Mouse (Mus musculus) 416B (cell line): Measurements from ENCODE around the gene H2-M10.4.
"Not testable (repeated sequence)": the region's sequence is repeated elsewhere in the genome, so short reads cannot be mapped to it uniquely, and the experiment has no call there.

Source experiments
- DNase-seq: peaks from one replicate; pipeline ENCODE4 v3.0.0; 2011; ENCODE audit warnings: low read depth

Gene H2-M10.4

GRCm38 (mm10) chr17:36462234-36462633 lies at the start of gene H2-M10.4:
TSS of gene H2-M10.4 (minus strand) at chr17:36462334.
- DNase-seq: no peak

DNA sequence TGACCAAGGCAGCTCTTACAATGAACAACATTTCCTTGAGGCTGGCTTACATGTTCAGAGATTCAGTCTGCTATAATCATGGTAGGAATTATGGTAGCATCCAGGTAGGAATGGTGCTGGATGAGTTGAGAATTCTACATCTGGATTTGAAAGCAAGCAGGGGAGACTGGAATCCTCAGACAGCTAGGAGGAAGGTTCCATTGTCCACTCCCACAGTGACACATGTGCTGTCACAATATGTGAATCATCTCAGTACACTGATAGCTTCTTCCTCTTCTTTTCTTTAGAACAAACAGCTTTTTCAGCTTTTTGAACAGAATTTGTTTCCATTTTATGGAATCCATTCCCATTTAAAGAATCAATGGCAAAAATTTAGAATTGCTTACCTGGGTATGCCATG lies 41.8 kb upstream of the H2-M10.4 start:
- peak; percentile 16 for DNase-seq

DNA sequence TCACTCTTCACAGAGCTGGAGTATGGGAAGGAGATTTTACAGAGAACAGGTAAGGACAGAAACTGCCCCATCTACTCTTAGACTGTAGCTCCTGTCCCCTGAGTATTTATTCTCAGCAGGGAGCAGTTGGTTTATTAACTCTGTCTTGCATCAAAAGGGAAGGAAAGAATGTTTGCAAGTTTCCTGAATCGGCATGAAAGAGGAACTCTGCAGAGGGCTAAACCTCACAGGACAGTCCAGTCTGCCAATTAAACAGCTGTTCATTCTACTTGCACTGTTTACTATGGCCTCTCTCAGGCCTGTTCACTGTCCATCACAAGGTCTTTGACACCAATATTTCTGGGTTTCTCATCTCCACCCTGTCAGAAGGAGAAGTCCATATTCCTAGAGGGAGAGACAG lies 38.3 kb upstream of the H2-M10.4 start:
- peak; percentile 71 for DNase-seq

DNA sequence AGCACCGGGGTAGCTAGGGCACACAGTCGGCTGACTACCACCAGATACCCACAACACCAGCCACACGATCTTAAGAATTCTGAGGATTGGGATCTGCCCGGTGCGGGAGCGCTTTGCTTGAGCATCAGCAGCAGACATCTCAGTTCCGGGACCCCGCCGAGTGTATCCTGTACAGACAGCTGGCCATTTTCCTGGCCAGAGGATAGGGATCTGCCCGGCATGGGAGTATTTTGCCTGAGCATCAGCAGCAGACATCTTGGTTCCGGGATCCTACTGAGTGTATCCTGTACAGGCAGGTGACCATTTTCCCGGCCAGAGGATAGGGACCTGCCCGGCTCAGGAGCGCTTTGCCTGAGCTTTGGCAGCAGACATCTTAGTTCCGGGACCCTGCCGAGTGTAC lies 26.0 kb upstream of the H2-M10.4 start:
- DNase-seq: not testable (repeated sequence)

DNA sequence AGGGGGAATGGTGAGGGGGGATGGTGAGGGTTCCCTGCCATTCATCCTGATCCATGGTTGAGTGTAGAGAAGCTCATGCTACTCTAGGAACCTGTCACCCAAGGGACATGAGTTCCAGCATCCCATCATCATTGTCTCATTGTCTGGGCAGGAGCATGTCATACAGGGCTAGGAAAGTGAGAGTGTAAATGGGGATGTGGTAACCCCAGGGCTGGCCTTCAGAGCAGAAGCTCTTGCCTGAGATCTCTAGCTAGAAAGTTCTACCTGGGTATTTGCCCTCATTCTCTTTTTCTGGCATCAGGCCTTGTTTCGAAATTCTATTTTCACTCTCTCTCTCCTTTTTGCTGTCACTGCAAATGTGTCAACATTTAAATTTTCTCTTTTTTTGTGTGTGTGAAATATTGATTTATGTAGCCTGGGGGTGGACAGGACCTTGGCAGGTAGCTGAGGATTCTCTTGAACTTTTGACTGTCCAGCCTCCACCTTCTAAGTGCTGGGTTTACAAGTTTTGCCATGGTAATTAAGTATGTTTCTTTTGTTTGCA lies 24.6 kb upstream of the H2-M10.4 start:
- DNase-seq: no peak

GRCm38 (mm10) chr17:36483865-36484264 lies 21.7 kb upstream of the H2-M10.4 start:
- DNase-seq: no peak

- DNase-seq: no peak
These were observed 5.9 kb downstream of the H2-M10.4 start for GRCm38 (mm10) chr17:36456260-36456659.

GRCm38 (mm10) chr17:36431411-36431810 lies 30.7 kb downstream of the H2-M10.4 start:
- DNase-seq: peak; percentile 96

DNA sequence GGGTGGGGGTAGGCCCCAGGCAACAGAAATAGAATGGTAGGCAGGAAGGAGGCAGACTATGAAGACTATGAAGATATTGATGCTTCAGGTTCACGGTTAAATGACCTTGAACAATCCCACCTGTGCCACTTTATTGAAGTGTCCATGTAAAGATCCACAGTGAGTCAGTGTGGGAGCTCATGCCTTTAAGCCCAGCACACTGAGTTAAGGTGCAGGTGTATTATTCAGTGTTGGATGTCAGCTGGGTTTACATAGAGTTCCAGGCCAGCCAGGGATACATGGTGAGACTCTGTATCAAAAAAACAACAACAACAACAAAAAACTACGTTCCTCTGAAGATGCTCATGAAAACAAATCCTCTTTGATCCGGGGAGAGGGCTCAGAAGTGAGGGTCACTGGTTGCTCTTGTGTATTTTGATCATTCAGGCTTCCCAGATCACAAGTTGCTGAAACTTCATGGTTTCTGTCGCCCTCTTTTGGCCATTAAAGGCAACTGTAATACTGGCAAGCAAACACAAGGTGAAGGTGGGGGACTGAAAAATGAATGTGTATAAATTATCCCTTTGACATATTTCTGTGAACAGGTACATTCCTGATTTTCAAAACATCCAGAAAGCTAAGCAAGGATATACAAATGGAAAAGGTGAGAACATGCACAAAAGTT lies 43.9 kb downstream of the H2-M10.4 start:
- peak; percentile 78 for DNase-seq

GRCm38 (mm10) chr17:36417416-36417815 lies 44.7 kb downstream of the H2-M10.4 start:
- DNase-seq: no peak

DNA sequence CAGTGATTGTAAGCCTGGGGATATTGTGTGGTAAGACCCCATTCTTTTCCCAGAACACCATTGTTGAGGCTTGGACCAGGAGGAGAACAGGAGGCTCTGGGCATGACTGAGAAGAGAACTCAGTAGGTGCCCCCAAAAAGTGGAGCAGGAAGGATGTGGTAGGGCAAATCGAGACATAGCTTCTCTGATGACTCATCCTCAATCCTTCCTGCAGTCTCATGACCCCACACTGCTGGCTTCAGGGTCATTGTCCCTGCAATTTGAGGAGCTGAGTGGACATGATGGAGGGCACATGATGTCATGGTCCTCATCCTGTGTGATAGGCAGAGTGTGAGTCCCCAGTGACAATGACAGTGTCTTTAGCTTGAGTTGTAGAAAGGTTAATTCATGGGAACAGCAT lies 46.7 kb downstream of the H2-M10.4 start:
- peak; percentile 81 for DNase-seq

GRCm38 (mm10) chr17:36414361-36414760 lies 47.8 kb downstream of the H2-M10.4 start:
- DNase-seq: no peak
